In genomic region chr19:10948416-10948815, GRCm38 (mm10) we compare ENCODE assay signal across 8 mouse cellular contexts. TPM values are rescaled to one million over a fixed set of nuclear protein-coding genes. Genes with fewer than 3 reads are reported as not detected.
A peak's percentile ranks its signal among the peaks of the same experiment; 100 is the strongest.
DNase-seq lines count a peak whose midpoint lies in the region; ATAC-seq lines count a peak whose summit lies in the region.

No protein-coding gene starts in this region.

- H3K27me3 ChIP-seq in forebrain, embryonic 12.5 days = no peaks in the 10 kb centered on the region; the same call in 1 of the 2 replicates
- 0 out of 2 replicates have a peak, but pooled peaks cover 4% of the 10 kb centered on the region for H3K27me3 ChIP-seq in limb, embryonic 13.5 days
- no peaks in the 10 kb centered on the region for H3K27me3 ChIP-seq in neural tube, embryonic 15.5 days (replicated peaks)

- no peak overlapping the region for H3K27ac ChIP-seq in forebrain, embryonic 12.5 days
- H3K27ac ChIP-seq in limb, embryonic 13.5 days = no peak overlapping the region
- no peak overlapping the region for H3K27ac ChIP-seq in neural tube, embryonic 15.5 days (replicated peaks)

- ATAC-seq in forebrain, embryonic 12.5 days (ENCODE audit: low FRiP score) = no peak
- no peak for ATAC-seq in limb, embryonic 13.5 days (ENCODE audit: low FRiP score, low read depth)
- peak; percentile 9; the same call in 1 of the 2 replicates for ATAC-seq in neural tube, embryonic 15.5 days (ENCODE audit: low FRiP score)

- DNase-seq in adrenal gland, postnatal 14 days = peak; percentile 44
- DNase-seq in adrenal gland, postnatal 10 days = no peak
- peak; percentile 13 for DNase-seq in right cerebral cortex, postnatal 14 days
- DNase-seq in right cerebral cortex, adult 18-20 months = no peak
- no peak for DNase-seq in gastrocnemius, postnatal 25 days

- peak overlapping the region; percentile 74 for H3K9ac ChIP-seq in forebrain, embryonic 12.5 days
- peak overlapping the region; percentile 90 for H3K9ac ChIP-seq in limb, embryonic 13.5 days
- H3K9ac ChIP-seq in neural tube, embryonic 15.5 days (replicated peaks) = peak overlapping the region; percentile 84

- H3K9me3 ChIP-seq in forebrain, embryonic 12.5 days = no peaks in the 10 kb centered on the region
- no peaks in the 10 kb centered on the region for H3K9me3 ChIP-seq in limb, embryonic 13.5 days
- H3K9me3 ChIP-seq in neural tube, embryonic 15.5 days (replicated peaks) = no peaks in the 10 kb centered on the region

- H3K4me2 ChIP-seq in forebrain, embryonic 12.5 days = peak overlapping the region; percentile 100
- H3K4me2 ChIP-seq in limb, embryonic 13.5 days (replicated peaks) = peak overlapping the region; percentile 95
- H3K4me2 ChIP-seq in neural tube, embryonic 15.5 days = peak overlapping the region; percentile 98

- H3K4me3 ChIP-seq in forebrain, embryonic 12.5 days (replicated peaks) = peak overlapping the region; percentile 65
- H3K4me3 ChIP-seq in limb, embryonic 13.5 days = peak overlapping the region; percentile 84
- H3K4me3 ChIP-seq in neural tube, embryonic 15.5 days (replicated peaks) = peak overlapping the region; percentile 61

- H3K4me1 ChIP-seq in forebrain, embryonic 12.5 days = peaks cover 28% of the 10 kb centered on the region
- peaks cover 27% of the 10 kb centered on the region for H3K4me1 ChIP-seq in limb, embryonic 13.5 days
- H3K4me1 ChIP-seq in neural tube, embryonic 15.5 days = peaks cover 30% of the 10 kb centered on the region

- peaks cover 28% of the 10 kb centered on the region for H3K36me3 ChIP-seq in forebrain, embryonic 12.5 days (replicated peaks)
- H3K36me3 ChIP-seq in limb, embryonic 13.5 days = peaks cover 25% of the 10 kb centered on the region
- peaks cover 23% of the 10 kb centered on the region for H3K36me3 ChIP-seq in neural tube, embryonic 15.5 days

- under 1% methylated on average over 20 of the region's 20 CpGs for WGBS in forebrain, embryonic 12.5 days
- WGBS in limb, embryonic 13.5 days = under 1% methylated on average over 20 of the region's 20 CpGs
- whole genome bisulfite sequencing in neural tube, embryonic 15.5 days = 1% methylated on average over 20 of the region's 20 CpGs

RNA-seq across cellular contexts. Expression of gene Ccdc86, which starts 0.7 kb away (rescaled TPM):
- total RNA-seq in adrenal gland, postnatal 14 days (2021) = 13.6 and 14.2 TPM in 2 replicates
- 10 to 100 TPM; 11.2 to 14.4 TPM for total RNA-seq in adrenal gland, postnatal 10 days (2021)
- polyA plus RNA-seq in forebrain, embryonic 12.5 days (2016; fragmentation: Nextera tagmentation; extraction: Ambion mirVana) = 26.2 and 27.0 TPM in 2 replicates
- polyA plus RNA-seq in limb, embryonic 13.5 days (2015; fragmentation: Nextera tagmentation; extraction: Ambion mirVana) = 29.7 and 30.4 TPM in 2 replicates
- 12.7 and 16.9 TPM in 2 replicates for polyA plus RNA-seq in neural tube, embryonic 15.5 days (2015; fragmentation: Nextera tagmentation; extraction: Ambion mirVana)
- 10 to 100 TPM; 10.5 to 15.5 TPM for total RNA-seq in gastrocnemius, postnatal 25 days (2021)

RNA-seq across cellular contexts. Expression of gene Ptgdr2, which starts 11.5 kb away (rescaled TPM):
- not detected in 2 replicates for total RNA-seq in adrenal gland, postnatal 14 days (2021)
- total RNA-seq in adrenal gland, postnatal 10 days (2021) = not detected
- polyA plus RNA-seq in forebrain, embryonic 12.5 days (2016; fragmentation: Nextera tagmentation; extraction: Ambion mirVana) = 0.08 TPM in 1 of 2 replicates, not detected in the other
- polyA plus RNA-seq in limb, embryonic 13.5 days (2015; fragmentation: Nextera tagmentation; extraction: Ambion mirVana) = 0.10 TPM in 1 of 2 replicates, not detected in the other
- 0.19 TPM in 1 of 2 replicates, not detected in the other for polyA plus RNA-seq in neural tube, embryonic 15.5 days (2015; fragmentation: Nextera tagmentation; extraction: Ambion mirVana)
- not detected for total RNA-seq in gastrocnemius, postnatal 25 days (2021)

RNA-seq across cellular contexts. Expression of gene Ms4a10, which starts 26.1 kb away (rescaled TPM):
- 4.4 and 8.0 TPM in 2 replicates for total RNA-seq in adrenal gland, postnatal 14 days (2021)
- total RNA-seq in adrenal gland, postnatal 10 days (2021) = 1 to 10 TPM; 2.8 to 3.9 TPM
- polyA plus RNA-seq in forebrain, embryonic 12.5 days (2016; fragmentation: Nextera tagmentation; extraction: Ambion mirVana) = not detected in 2 replicates
- polyA plus RNA-seq in limb, embryonic 13.5 days (2015; fragmentation: Nextera tagmentation; extraction: Ambion mirVana) = 0.38 TPM in 1 of 2 replicates, not detected in the other
- polyA plus RNA-seq in neural tube, embryonic 15.5 days (2015; fragmentation: Nextera tagmentation; extraction: Ambion mirVana) = 1.0 TPM in 1 of 2 replicates, not detected in the other
- not detected for total RNA-seq in gastrocnemius, postnatal 25 days (2021)

RNA-seq across cellular contexts. Expression of gene Zp1, which starts 28.0 kb away (rescaled TPM):
- not detected in 2 replicates for total RNA-seq in adrenal gland, postnatal 14 days (2021)
- not detected for total RNA-seq in adrenal gland, postnatal 10 days (2021)
- not detected in 2 replicates for polyA plus RNA-seq in forebrain, embryonic 12.5 days (2016; fragmentation: Nextera tagmentation; extraction: Ambion mirVana)
- polyA plus RNA-seq in limb, embryonic 13.5 days (2015; fragmentation: Nextera tagmentation; extraction: Ambion mirVana) = not detected in 2 replicates
- 0.18 and 0.44 TPM in 2 replicates for polyA plus RNA-seq in neural tube, embryonic 15.5 days (2015; fragmentation: Nextera tagmentation; extraction: Ambion mirVana)
- total RNA-seq in gastrocnemius, postnatal 25 days (2021) = not detected

RNA-seq across cellular contexts. Expression of gene Ms4a15, which starts 44.6 kb away (rescaled TPM):
- total RNA-seq in adrenal gland, postnatal 14 days (2021) = not detected in 2 replicates
- total RNA-seq in adrenal gland, postnatal 10 days (2021) = not detected
- not detected in 2 replicates for polyA plus RNA-seq in forebrain, embryonic 12.5 days (2016; fragmentation: Nextera tagmentation; extraction: Ambion mirVana)
- polyA plus RNA-seq in limb, embryonic 13.5 days (2015; fragmentation: Nextera tagmentation; extraction: Ambion mirVana) = not detected in 2 replicates
- polyA plus RNA-seq in neural tube, embryonic 15.5 days (2015; fragmentation: Nextera tagmentation; extraction: Ambion mirVana) = not detected in 2 replicates
- not detected for total RNA-seq in gastrocnemius, postnatal 25 days (2021)

Comparison
In these comparisons a context has a peak if more than half of its experiments do, and no peak if none do; other contexts are left out.
1. DNase-seq: peak in adrenal gland, postnatal 14 days (single experiment) and right cerebral cortex, postnatal 14 days (single experiment); none in adrenal gland, postnatal 10 days (single experiment), right cerebral cortex, adult 18-20 months (single experiment) and gastrocnemius, postnatal 25 days (single experiment).
2. Peak in every context shown above with its lines, with median percentiles within 50 percentile points of each other: H3K4me2 ChIP-seq, H3K4me3 ChIP-seq and H3K9ac ChIP-seq.